Mouse (Mus musculus): ENCODE results near the gene Abhd14b.

Gene Abhd14b

GRCm38 (mm10) chr9:106447348-106447747 is at the start of gene Abhd14b, which contains the start of gene Abhd14a:
TSS of gene Abhd14b (plus strand) at chr9:106447459.
TSS of gene Abhd14a (minus strand) at chr9:106447678.
- peak; percentile 96 to 98 for DNase-seq

GRCm38 (mm10) chr9:106397733-106398132 is 49.5 kb upstream of the Abhd14b start:
- no peak for DNase-seq

GRCm38 (mm10) chr9:106398667-106399311 is 48.5 kb upstream of the Abhd14b start:
- no peak for DNase-seq

GRCm38 (mm10) chr9:106399808-106400207 is 47.5 kb upstream of the Abhd14b start:
- DNase-seq, result no peak

- DNase-seq, result no peak
Observed at GRCm38 (mm10) chr9:106402149-106402548, 45.1 kb upstream of the Abhd14b start.

GRCm38 (mm10) chr9:106402607-106403375 is 44.5 kb upstream of the Abhd14b start:
- no peak for DNase-seq

- peak; percentile 56 to 71 for DNase-seq
Observed at GRCm38 (mm10) chr9:106405275-106405674, 42.0 kb upstream of the Abhd14b start.

- peak; percentile 37 to 56 for DNase-seq
Observed at GRCm38 (mm10) chr9:106406443-106407078, 40.7 kb upstream of the Abhd14b start.

- no peak for DNase-seq
Observed at GRCm38 (mm10) chr9:106409096-106409495, 38.2 kb upstream of the Abhd14b start.

- no peak for DNase-seq
Observed at GRCm38 (mm10) chr9:106410086-106410650, 37.1 kb upstream of the Abhd14b start.

- no peak for DNase-seq
Observed at GRCm38 (mm10) chr9:106411091-106411594, 36.1 kb upstream of the Abhd14b start.

GRCm38 (mm10) chr9:106411729-106412128 is 35.5 kb upstream of the Abhd14b start:
- DNase-seq, result no peak

GRCm38 (mm10) chr9:106412210-106412609 is 35.0 kb upstream of the Abhd14b start:
- DNase-seq, result no peak

GRCm38 (mm10) chr9:106413606-106414005 is 33.7 kb upstream of the Abhd14b start:
- DNase-seq, result no peak

GRCm38 (mm10) chr9:106416826-106417225 is 30.4 kb upstream of the Abhd14b start:
- DNase-seq, result no peak

GRCm38 (mm10) chr9:106417841-106418625 is 29.2 kb upstream of the Abhd14b start:
- DNase-seq, result peak; percentile 65 to 73

- no peak for DNase-seq
Observed at GRCm38 (mm10) chr9:106420608-106421007, 26.7 kb upstream of the Abhd14b start.

GRCm38 (mm10) chr9:106421033-106421864 is 26.0 kb upstream of the Abhd14b start:
- DNase-seq, result no peak

- peak; percentile 84 to 90 for DNase-seq
Observed at GRCm38 (mm10) chr9:106421865-106422160, 25.4 kb upstream of the Abhd14b start.

GRCm38 (mm10) chr9:106428719-106429220 is 18.5 kb upstream of the Abhd14b start:
- no peak for DNase-seq
